Mouse (Mus musculus): ENCODE data around the gene Cd5. TPM values are rescaled to one million over a fixed set of nuclear protein-coding genes. Genes with fewer than 3 reads are reported as not detected.

The Cd5 gene
- total RNA-seq, 2 experiments from 2014 or later: not detected

- DNase-seq (ENCODE audit: low spot score in 2 of 2): no peak
Observed at GRCm38 (mm10) chr19:10707087-10707875, 31.5 kb downstream of the Cd5 start.

- no peak for DNase-seq (ENCODE audit: low spot score in 2 of 2)
Observed at GRCm38 (mm10) chr19:10703470-10703869, 35.3 kb downstream of the Cd5 start.

- no peak for DNase-seq (ENCODE audit: low spot score in 2 of 2)
Observed at GRCm38 (mm10) chr19:10702125-10702524, 36.7 kb downstream of the Cd5 start.

DNA sequence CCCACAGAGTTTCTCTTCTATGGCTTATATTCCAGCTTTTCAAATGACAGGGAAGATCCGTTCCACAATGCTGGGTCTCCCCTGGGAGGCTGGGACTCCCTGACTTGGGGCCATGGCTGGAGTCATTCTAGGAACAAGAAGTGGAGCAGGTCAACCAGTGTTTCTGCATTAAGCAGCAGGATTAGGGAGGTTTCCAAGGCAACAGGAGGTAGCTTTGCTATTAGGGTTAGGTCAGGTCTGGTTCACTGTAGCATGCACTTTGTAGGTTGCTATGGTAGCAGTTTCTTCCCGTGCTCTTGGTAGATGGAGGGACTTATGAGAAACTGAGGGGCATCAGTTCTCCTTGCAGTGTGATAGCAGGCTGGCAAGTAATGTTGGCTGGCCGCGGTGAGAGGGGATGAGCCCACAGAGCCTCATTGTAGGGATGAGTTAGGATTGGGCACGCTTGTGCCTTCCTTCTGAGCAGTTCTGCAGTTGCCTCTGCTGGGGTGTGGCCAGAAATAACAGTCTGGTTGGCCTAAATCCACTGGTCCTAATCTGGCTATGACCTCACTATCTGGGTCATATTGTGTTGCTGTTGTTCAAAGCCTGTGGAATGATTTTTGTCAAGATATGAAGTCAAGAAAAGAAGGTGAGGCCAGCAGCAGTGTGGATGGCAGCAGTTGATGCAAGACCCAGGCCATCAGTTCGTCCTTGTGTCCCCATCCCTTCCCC lies 37.6 kb downstream of the Cd5 start:
- no peak for DNase-seq (ENCODE audit: low spot score in 2 of 2)

DNA sequence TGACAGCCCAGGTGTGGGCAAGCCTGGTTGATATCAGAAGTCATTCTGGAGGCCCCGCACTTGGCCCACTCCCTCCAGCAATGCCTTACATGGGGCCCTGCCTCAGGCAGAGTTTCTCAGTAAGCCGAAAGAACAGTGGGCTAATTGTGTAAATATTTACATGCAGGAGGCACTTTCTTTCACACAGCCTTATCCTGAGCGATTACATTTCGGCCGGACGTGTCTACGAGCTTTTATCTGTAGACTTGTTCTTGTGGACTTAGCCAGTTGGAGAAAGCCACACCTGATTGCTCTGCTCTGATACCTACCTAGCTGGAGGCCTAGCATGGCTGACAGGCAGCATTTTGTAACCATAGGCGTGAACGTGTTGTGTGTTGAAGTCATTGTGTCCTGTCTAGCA lies 39.0 kb downstream of the Cd5 start:
- DNase-seq (ENCODE audit: low spot score in 2 of 2): no peak

DNA sequence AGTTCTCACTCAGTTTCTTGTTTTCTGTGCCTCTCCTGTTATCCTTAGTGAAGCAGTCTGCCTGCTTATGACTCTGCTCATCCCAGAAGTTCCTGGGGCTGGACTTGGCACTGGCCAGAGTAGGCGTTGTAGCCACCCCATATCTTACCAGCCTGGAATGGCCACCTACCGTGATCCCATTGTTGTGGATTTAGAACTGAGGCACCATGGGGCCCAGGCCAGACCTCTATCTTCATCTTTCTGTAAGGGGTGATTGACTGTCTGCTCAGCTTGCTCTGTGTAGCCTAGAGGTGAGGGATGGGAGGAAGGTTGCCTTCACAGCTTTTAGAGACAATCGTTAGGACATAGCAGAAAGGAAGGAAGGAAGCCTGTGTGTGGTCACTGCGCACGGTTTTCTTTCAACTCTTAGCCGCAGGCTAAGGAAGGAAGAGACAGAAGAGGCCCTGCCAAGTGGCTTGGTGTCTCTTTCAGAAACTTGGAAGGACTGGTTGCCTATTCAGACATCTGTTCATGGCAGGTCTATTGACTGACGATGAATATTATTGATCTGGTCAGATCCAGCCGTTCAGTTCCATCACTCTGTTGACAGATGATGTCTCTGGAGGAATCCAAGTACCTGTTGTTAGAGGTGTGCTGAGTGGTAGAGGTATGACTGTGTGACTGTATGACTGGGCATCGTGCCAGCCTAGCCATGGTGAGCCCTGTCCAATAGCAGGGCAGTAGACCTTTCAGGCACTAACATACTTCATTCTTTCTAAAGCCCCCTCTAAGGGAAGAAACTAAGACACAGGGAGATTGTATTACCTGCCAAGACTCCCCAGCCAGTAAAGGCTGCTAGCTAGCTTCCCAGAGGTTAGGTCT lies 40.4 kb downstream of the Cd5 start:
- DNase-seq (ENCODE audit: low spot score in 2 of 2): no peak

- no peak for DNase-seq (ENCODE audit: low spot score in 2 of 2)
Observed at GRCm38 (mm10) chr19:10695801-10696200, 43.0 kb downstream of the Cd5 start.

GRCm38 (mm10) chr19:10693926-10694682 lies 44.7 kb downstream of the Cd5 start:
- DNase-seq (ENCODE audit: low spot score in 2 of 2): no peak

GRCm38 (mm10) chr19:10692361-10692760 lies 46.4 kb downstream of the Cd5 start:
- DNase-seq (ENCODE audit: low spot score in 2 of 2): no peak

DNA sequence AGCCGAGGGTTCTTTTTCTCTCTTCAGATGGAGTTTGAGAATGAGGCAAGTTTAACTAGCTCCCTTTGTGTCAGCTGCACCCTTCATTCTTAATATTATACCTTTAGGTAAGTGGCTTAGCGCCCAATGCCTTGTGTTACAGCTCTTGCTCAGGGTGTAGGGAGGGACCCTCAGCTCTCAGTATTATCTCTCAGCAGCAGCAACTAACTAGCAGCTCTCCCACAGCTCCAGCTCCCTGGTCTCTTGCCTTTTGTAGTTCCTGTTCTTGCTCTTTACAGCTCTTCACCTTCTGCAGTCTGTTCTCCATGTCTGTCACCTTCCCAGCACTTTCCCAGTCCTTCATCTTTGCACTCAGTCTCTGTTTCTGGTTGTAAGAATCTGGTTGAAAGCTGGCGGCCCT lies 47.1 kb downstream of the Cd5 start:
- no peak for DNase-seq (ENCODE audit: low spot score in 2 of 2)

DNA sequence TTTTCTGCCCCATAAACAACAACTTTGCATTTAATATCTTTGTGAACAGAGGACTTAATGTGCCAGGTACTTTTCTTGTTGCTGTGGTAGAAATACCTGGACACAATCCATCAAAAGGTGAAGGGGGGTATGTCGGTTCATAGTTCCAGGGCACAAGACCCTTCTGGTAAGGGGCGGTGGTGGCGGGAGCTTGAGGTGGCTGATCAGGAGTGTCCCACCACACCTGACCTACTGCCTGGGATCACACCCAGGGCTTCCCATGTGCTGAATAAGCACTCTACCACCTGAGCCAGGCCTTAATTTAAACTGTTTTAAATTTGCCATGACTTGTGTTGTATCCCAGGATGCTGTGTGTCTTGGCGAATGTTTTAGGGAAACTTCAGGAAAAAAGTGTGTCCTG lies 47.7 kb downstream of the Cd5 start:
- no peak for DNase-seq (ENCODE audit: low spot score in 2 of 2)

GRCm38 (mm10) chr19:10690336-10690735 lies 48.5 kb downstream of the Cd5 start:
- DNase-seq (ENCODE audit: low spot score in 2 of 2): no peak

GRCm38 (mm10) chr19:10689470-10690166 lies 49.2 kb downstream of the Cd5 start:
- DNase-seq (ENCODE audit: low spot score in 2 of 2): peak in 1 of 2 experiments; percentile 50

- peak; percentile 92 to 94 for DNase-seq (ENCODE audit: low spot score in 2 of 2)
Observed at GRCm38 (mm10) chr19:10688537-10689352, 50.1 kb downstream of the Cd5 start, which contains the start of gene Vps37c. Gene Vps37c (plus strand): TSS chr19:10688735.

DNA sequence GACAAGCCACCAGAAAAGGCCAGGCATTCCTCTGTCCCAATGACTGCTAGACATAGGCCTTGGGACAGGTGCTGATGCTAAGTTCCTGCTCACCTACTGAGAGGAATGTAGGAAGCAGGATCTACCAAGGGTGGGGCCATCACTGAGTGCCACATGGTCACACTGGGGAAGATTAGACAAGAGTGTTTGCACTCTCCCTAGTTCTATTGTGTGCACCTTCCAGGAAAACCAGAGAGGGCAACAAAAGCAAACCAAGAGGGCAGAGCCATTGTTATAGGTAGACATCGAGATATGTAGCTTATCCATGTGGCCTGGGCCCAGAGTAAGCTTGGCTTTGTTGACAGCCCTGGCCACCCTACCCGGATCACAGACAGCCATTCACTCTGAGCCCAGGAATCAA lies 53.1 kb downstream of the Cd5 start:
- DNase-seq (ENCODE audit: low spot score in 2 of 2): no peak

GRCm38 (mm10) chr19:10685081-10685480 lies 53.7 kb downstream of the Cd5 start:
- no peak for DNase-seq (ENCODE audit: low spot score in 2 of 2)

GRCm38 (mm10) chr19:10681571-10681970 lies 57.2 kb downstream of the Cd5 start:
- DNase-seq (ENCODE audit: low spot score in 2 of 2): no peak

- DNase-seq (ENCODE audit: low spot score in 2 of 2): no peak
Observed at GRCm38 (mm10) chr19:10678772-10679067, 60.1 kb downstream of the Cd5 start.

DNA sequence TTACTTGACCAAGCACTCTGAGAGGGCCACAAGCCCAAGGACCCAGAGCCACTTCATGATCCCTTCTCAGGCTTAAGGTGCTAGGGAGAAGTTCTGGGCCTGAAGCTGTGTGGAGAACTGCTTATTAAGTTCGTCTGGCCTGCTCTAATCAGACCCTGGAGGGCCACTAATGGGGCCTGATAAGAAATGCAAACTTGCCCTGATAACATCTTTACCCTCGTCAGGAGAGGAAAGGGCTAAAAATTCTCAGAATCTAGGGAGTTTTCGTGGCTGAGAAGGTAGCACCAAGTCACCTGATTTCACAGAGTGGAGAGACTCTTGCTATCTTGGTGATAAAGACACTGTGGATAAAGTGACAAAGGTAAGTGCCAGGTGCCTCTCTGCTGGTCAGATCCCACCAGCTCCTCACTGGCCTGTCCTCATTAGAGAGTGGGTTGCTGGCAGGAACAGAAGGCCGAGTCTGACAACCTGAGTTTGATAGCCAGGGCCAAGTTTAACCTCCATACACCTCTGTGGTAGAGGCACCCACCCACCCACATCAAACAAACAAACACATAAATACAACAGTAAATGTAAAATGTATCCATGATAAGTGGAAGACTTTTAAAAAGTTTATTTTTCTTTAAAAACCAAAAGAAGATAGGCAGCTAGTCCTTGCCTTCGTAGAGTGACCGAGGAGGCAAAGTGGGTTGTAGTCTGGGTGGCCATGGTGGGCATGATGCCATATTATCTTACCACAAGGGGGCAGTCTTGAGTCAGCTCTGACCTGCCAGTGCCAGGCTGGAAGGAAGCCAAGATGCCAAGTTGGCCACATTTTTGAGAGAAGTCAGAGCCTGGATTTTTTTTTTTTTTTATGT lies 60.7 kb downstream of the Cd5 start, which contains the start of gene Pga5:
TSS of gene Pga5 (minus strand) at position 157 of the 857 bp plus-strand sequence.
- peak; percentile 62 to 92 for DNase-seq (ENCODE audit: low spot score in 2 of 2)

All from layer of hippocampus, adult 18-20 months (tissue).